ENCODE assay signal across 19 mouse cellular contexts in genomic region chr14:32027218-32027617, GRCm38 (mm10). TPM values are rescaled to one million over a fixed set of nuclear protein-coding genes. Genes with fewer than 3 reads are reported as not detected.
A peak's percentile ranks its signal among the peaks of the same experiment; 100 is the strongest.
DNase-seq lines count a peak whose midpoint lies in the region; ATAC-seq lines count a peak whose summit lies in the region.
"Had no signal": no experiment of that assay in that cellular context is flagged by ENCODE, and none has a peak within 500 bp of the region (broad histone marks: within the 10 kb centered on the region; RNA-seq: fewer than 3 reads in every experiment).

No protein-coding gene starts in this region.

- H3K27me3 ChIP-seq in kidney, embryonic 15.5 days = peaks cover 17% of the 10 kb centered on the region
- no peaks in the 10 kb centered on the region for H3K27me3 ChIP-seq in neural tube, embryonic 13.5 days
- H3K27me3 ChIP-seq: hindbrain, embryonic 15.5 days had no signal

- ATAC-seq in kidney, embryonic 15.5 days (replicated peaks; ENCODE audit: low FRiP score) = peak; percentile 43
- peak; percentile 40; the same call in 1 of the 2 replicates for ATAC-seq in neural tube, embryonic 13.5 days (ENCODE audit: low read depth)
- ATAC-seq: CD4-positive, CD25-positive, alpha-beta regulatory T cell, adult 4 months; forebrain, embryonic 14.5 days; forebrain, postnatal 0 days had no signal

- H3K36me3 ChIP-seq in kidney, embryonic 15.5 days = no peaks in the 10 kb centered on the region
- no peaks in the 10 kb centered on the region for H3K36me3 ChIP-seq in neural tube, embryonic 13.5 days
- H3K36me3 ChIP-seq: embryonic facial prominence, embryonic 13.5 days; hindbrain, embryonic 12.5 days; hindbrain, embryonic 15.5 days had no signal

- H3K4me1 ChIP-seq in kidney, embryonic 15.5 days = peaks cover 26% of the 10 kb centered on the region
- H3K4me1 ChIP-seq in neural tube, embryonic 13.5 days (replicated peaks) = peaks cover 25% of the 10 kb centered on the region

- no peak overlapping the region for H3K9ac ChIP-seq in kidney, embryonic 15.5 days
- no peak overlapping the region for H3K9ac ChIP-seq in neural tube, embryonic 13.5 days
- H3K9ac ChIP-seq: embryonic facial prominence, embryonic 13.5 days; forebrain, postnatal 0 days; hindbrain, embryonic 12.5 days; hindbrain, embryonic 15.5 days had no signal

- H3K4me3 ChIP-seq in kidney, embryonic 15.5 days (replicated peaks) = no peak overlapping the region
- no peak overlapping the region for H3K4me3 ChIP-seq in neural tube, embryonic 13.5 days
- H3K4me3 ChIP-seq: embryonic facial prominence, embryonic 13.5 days; gastrocnemius, adult 2 months; hindbrain, embryonic 12.5 days; hindbrain, embryonic 15.5 days had no signal

- no peaks in the 10 kb centered on the region for H3K9me3 ChIP-seq in kidney, embryonic 15.5 days (replicated peaks)
- no peaks in the 10 kb centered on the region for H3K9me3 ChIP-seq in neural tube, embryonic 13.5 days
- H3K9me3 ChIP-seq: embryonic facial prominence, embryonic 13.5 days; hindbrain, embryonic 12.5 days; hindbrain, embryonic 15.5 days had no signal

- DNase-seq in kidney, postnatal 36 days = no peak
- no peak for DNase-seq in neural tube, embryonic 10.5 days (ENCODE audit: extremely low spot score, low spot score)
- peak; percentile 17 for DNase-seq in ZHBTc4 (ENCODE audit: low read depth, low spot score)
- no peak for DNase-seq in right cerebral cortex, postnatal 14 days
- DNase-seq: adrenal gland, adult 2 months; adrenal gland, postnatal 14 days; cerebellum, adult 11 months; forebrain, postnatal 0 days; gastrocnemius, adult 2 months; gastrocnemius, postnatal 14 days; heart, adult 11 months had no signal

- WGBS in kidney, embryonic 15.5 days = 27% methylated on average over 7 of the region's 7 CpGs
- 54% methylated on average over 7 of the region's 7 CpGs for WGBS in neural tube, embryonic 13.5 days

- H3K4me2 ChIP-seq in kidney, embryonic 15.5 days = peak overlapping the region; percentile 33
- H3K4me2 ChIP-seq in neural tube, embryonic 13.5 days = no peak overlapping the region
- H3K4me2 ChIP-seq: embryonic facial prominence, embryonic 13.5 days; heart, embryonic 11.5 days; hindbrain, embryonic 12.5 days; hindbrain, embryonic 15.5 days had no signal

- no peak overlapping the region for H3K27ac ChIP-seq in kidney, embryonic 15.5 days
- no peak overlapping the region for H3K27ac ChIP-seq in neural tube, embryonic 13.5 days (replicated peaks)
- H3K27ac ChIP-seq: embryonic facial prominence, embryonic 13.5 days; hindbrain, embryonic 12.5 days; hindbrain, embryonic 15.5 days had no signal

RNA-seq across cellular contexts. Expression of gene Galnt15, which starts 1.6 kb away (rescaled TPM):
- 0.38 and 0.64 TPM in 2 replicates for polyA plus RNA-seq in kidney, embryonic 15.5 days (2015; fragmentation: Nextera tagmentation; extraction: Ambion mirVana)
- 0.15 and 0.23 TPM in 2 replicates for polyA plus RNA-seq in neural tube, embryonic 13.5 days (2015; fragmentation: Nextera tagmentation; extraction: Ambion mirVana)
- polyA plus RNA-seq: CD4-positive, CD25-positive, alpha-beta regulatory T cell, adult 4 months had no signal

RNA-seq across cellular contexts. Expression of gene Oxnad1, which starts 58.0 kb away (rescaled TPM):
- 38.7 and 42.2 TPM in 2 replicates for polyA plus RNA-seq in kidney, embryonic 15.5 days (2015; fragmentation: Nextera tagmentation; extraction: Ambion mirVana)
- 21.8 and 22.4 TPM in 2 replicates for polyA plus RNA-seq in neural tube, embryonic 13.5 days (2015; fragmentation: Nextera tagmentation; extraction: Ambion mirVana)

RNA-seq across cellular contexts. Expression of gene Dph3, which starts 58.3 kb away (rescaled TPM):
- polyA plus RNA-seq in kidney, embryonic 15.5 days (2015; fragmentation: Nextera tagmentation; extraction: Ambion mirVana) = 92.9 and 109 TPM in 2 replicates
- polyA plus RNA-seq in neural tube, embryonic 13.5 days (2015; fragmentation: Nextera tagmentation; extraction: Ambion mirVana) = 78.9 and 88.2 TPM in 2 replicates
